Mouse (Mus musculus) midbrain, embryonic 15.5 days (tissue): ENCODE results near the gene Dab2ip. TPM values are rescaled to one million over a fixed set of nuclear protein-coding genes. Genes with fewer than 3 reads are reported as not detected.

Experiments used
- ATAC-seq: fragments of 200-750 bp; cut with Nextera tagmentation; replicated peaks from 2 replicates; pipeline ENCODE4 v1.8.0; 2017; ENCODE audit warnings: moderate TSS enrichment
- H3K27ac ChIP-seq: fragments of 300-500 bp; sonication (generic); 2 replicates; pipeline ENCODE4 v1.5.1; 2015; ENCODE audit warnings: mild to moderate bottlenecking, inconsistent platforms
- H3K27me3 ChIP-seq: fragments of 300-500 bp; sonication (generic); replicated peaks from 2 replicates; pipeline ENCODE4 v1.6.1; 2015; ENCODE audit warnings: inconsistent platforms
- H3K36me3 ChIP-seq: fragments of 300-500 bp; sonication (generic); replicated peaks from 2 replicates; pipeline ENCODE4 v1.6.1; 2015; ENCODE audit warnings: inconsistent platforms
- H3K4me1 ChIP-seq: fragments of 300-500 bp; sonication (generic); 2 replicates; pipeline ENCODE4 v1.6.1; 2015; ENCODE audit warnings: inconsistent platforms
- H3K4me2 ChIP-seq: fragments of 300-500 bp; sonication (generic); 2 replicates; pipeline ENCODE4 v1.6.1; 2015; ENCODE audit warnings: inconsistent platforms, mild to moderate bottlenecking, moderate library complexity
- H3K4me3 ChIP-seq: fragments of 300-500 bp; sonication (generic); 2 replicates; pipeline ENCODE4 v1.5.1; 2015; ENCODE audit warnings: mild to moderate bottlenecking, inconsistent platforms
- H3K9ac ChIP-seq: fragments of 300-500 bp; sonication (generic); 2 replicates; pipeline ENCODE4 v1.6.1; 2015; ENCODE audit warnings: mild to moderate bottlenecking, inconsistent platforms
- H3K9me3 ChIP-seq: fragments of 300-500 bp; sonication (generic); 2 replicates; pipeline ENCODE4 v1.6.1; 2016; ENCODE audit warnings: inconsistent platforms
- WGBS: fragments of 180-500 bp; shearing (Covaris S2); methylation state at CpG from one replicate; pipeline ENCODE4 v1.1.7; 2015; ENCODE audit warnings: mixed read lengths; 5-methylcytosine and 5-hydroxymethylcytosine counted together
- polyA plus RNA-seq: library from polyadenylated mRNA; unstranded; fragments of >200 nt; fragmentation: Nextera tagmentation; extraction: Ambion mirVana; gene quantifications from 2 replicates; pipeline ENCODE4 v1.2.1, GENCODE M21; 2015

Dab2ip gene
- polyA plus RNA-seq, 1 experiment from 2014 or later = 79.7 TPM

GRCm38 (mm10) chr2:35621225-35621519 is 63.1 kb downstream of the Dab2ip start:
- no peaks in the 10 kb centered on the region for H3K36me3 ChIP-seq
- H3K9me3 ChIP-seq = no peaks in the 10 kb centered on the region
- H3K4me2 ChIP-seq = no peak overlapping the region; the same call in 1 of the 2 replicates
- H3K27ac ChIP-seq = no peak overlapping the region
- 83% methylated on average over 2 of the region's 2 CpGs for WGBS
- H3K4me1 ChIP-seq = peaks cover 29% of the 10 kb centered on the region
- no peak overlapping the region for H3K9ac ChIP-seq
- no peak for ATAC-seq
- no peak overlapping the region for H3K4me3 ChIP-seq
- no peaks in the 10 kb centered on the region for H3K27me3 ChIP-seq

GRCm38 (mm10) chr2:35621796-35622195 is 63.7 kb downstream of the Dab2ip start:
- Histone ChIP-seq H3K4me3 (peak overlapping the region; percentile 48), H3K4me2 (peak overlapping the region; percentile 94), H3K27ac (no peak overlapping the region), H3K9me3 (no peaks in the 10 kb centered on the region), H3K4me1 (peaks cover 31% of the 10 kb centered on the region), H3K36me3 (no peaks in the 10 kb centered on the region), H3K27me3 (no peaks in the 10 kb centered on the region), H3K9ac (peak overlapping the region; percentile 53)
- ATAC-seq = peak; percentile 73
- under 1% methylated on average over 33 of the region's 41 CpGs for WGBS

- Histone ChIP-seq H3K9me3 (no peaks in the 10 kb centered on the region), H3K4me3 (peak overlapping the region; percentile 48), H3K27me3 (no peaks in the 10 kb centered on the region), H3K36me3 (no peaks in the 10 kb centered on the region), H3K9ac (peak overlapping the region; percentile 53), H3K4me2 (peak overlapping the region; percentile 94), H3K27ac (no peak overlapping the region), H3K4me1 (peaks cover 38% of the 10 kb centered on the region)
- WGBS = 7% methylated on average over 20 of the region's 20 CpGs
- ATAC-seq = peak; percentile 26; the same call in 1 of the 2 replicates
Observed at GRCm38 (mm10) chr2:35622261-35623103, 64.4 kb downstream of the Dab2ip start.

GRCm38 (mm10) chr2:35623104-35623377 is 65.0 kb downstream of the Dab2ip start:
- Histone ChIP-seq H3K27me3 (no peaks in the 10 kb centered on the region), H3K9me3 (no peaks in the 10 kb centered on the region), H3K4me3 (no peak overlapping the region), H3K27ac (no peak overlapping the region), H3K4me1 (peaks cover 44% of the 10 kb centered on the region), H3K36me3 (no peaks in the 10 kb centered on the region), H3K4me2 (peak overlapping the region; percentile 94), H3K9ac (no peak overlapping the region)
- WGBS = 41% methylated on average over 4 of the region's 4 CpGs
- ATAC-seq = no peak

- no peak for ATAC-seq
- Histone ChIP-seq H3K4me2 (peak overlapping the region; percentile 94; the same call in 1 of the 2 replicates), H3K27ac (no peak overlapping the region), H3K9ac (no peak overlapping the region), H3K36me3 (no peaks in the 10 kb centered on the region), H3K4me3 (no peak overlapping the region), H3K4me1 (peaks cover 49% of the 10 kb centered on the region), H3K27me3 (no peaks in the 10 kb centered on the region), H3K9me3 (no peaks in the 10 kb centered on the region)
- WGBS = 38% methylated on average over 12 of the region's 12 CpGs
Observed at GRCm38 (mm10) chr2:35623431-35624148, 65.5 kb downstream of the Dab2ip start.

- H3K36me3 ChIP-seq = no peaks in the 10 kb centered on the region
- WGBS = 73% methylated on average over 5 of the region's 5 CpGs
- H3K27me3 ChIP-seq = no peaks in the 10 kb centered on the region
- H3K9ac ChIP-seq = no peak overlapping the region
- peaks cover 50% of the 10 kb centered on the region for H3K4me1 ChIP-seq
- no peak for ATAC-seq
- H3K27ac ChIP-seq = no peak overlapping the region
- no peak overlapping the region for H3K4me2 ChIP-seq
- no peak overlapping the region for H3K4me3 ChIP-seq
- H3K9me3 ChIP-seq = no peaks in the 10 kb centered on the region
Observed at GRCm38 (mm10) chr2:35624380-35625006, 66.4 kb downstream of the Dab2ip start.

- Histone ChIP-seq H3K9me3 (no peaks in the 10 kb centered on the region), H3K9ac (no peak overlapping the region)
- no peak for ATAC-seq
Observed at GRCm38 (mm10) chr2:35625007-35625380, 66.9 kb downstream of the Dab2ip start.

GRCm38 (mm10) chr2:35625526-35625925 is 67.5 kb downstream of the Dab2ip start:
- H3K9ac ChIP-seq = no peak overlapping the region
- peaks cover 44% of the 10 kb centered on the region for H3K4me1 ChIP-seq
- H3K27ac ChIP-seq = no peak overlapping the region
- no peak overlapping the region for H3K4me2 ChIP-seq
- no peaks in the 10 kb centered on the region for H3K27me3 ChIP-seq
- H3K4me3 ChIP-seq = no peak overlapping the region
- H3K36me3 ChIP-seq = no peaks in the 10 kb centered on the region
- 81% methylated on average over 6 of the region's 6 CpGs for WGBS
- ATAC-seq = no peak
- no peaks in the 10 kb centered on the region for H3K9me3 ChIP-seq

More at GRCm38 (mm10) chr2:35625007-35625380, 66.9 kb downstream of the Dab2ip start:
- Histone ChIP-seq H3K36me3 (no peaks in the 10 kb centered on the region), H3K4me3 (no peak overlapping the region), H3K4me2 (no peak overlapping the region), H3K4me1 (peaks cover 45% of the 10 kb centered on the region), H3K27me3 (no peaks in the 10 kb centered on the region), H3K27ac (no peak overlapping the region)
- 95% methylated on average over 6 of the region's 6 CpGs for WGBS

GRCm38 (mm10) chr2:35626181-35626727 is 68.2 kb downstream of the Dab2ip start:
- no peak overlapping the region for H3K27ac ChIP-seq
- H3K4me1 ChIP-seq = peaks cover 44% of the 10 kb centered on the region

GRCm38 (mm10) chr2:35627298-35627898 is 69.3 kb downstream of the Dab2ip start:
- Histone ChIP-seq H3K27ac (peak overlapping the region; percentile 59), H3K36me3 (no peaks in the 10 kb centered on the region), H3K4me1 (peaks cover 33% of the 10 kb centered on the region), H3K27me3 (no peaks in the 10 kb centered on the region), H3K4me3 (no peak overlapping the region), H3K4me2 (no peak overlapping the region), H3K9me3 (no peaks in the 10 kb centered on the region), H3K9ac (no peak overlapping the region)
- WGBS = 41% methylated on average over 11 of the region's 11 CpGs
- peak; percentile 51 for ATAC-seq

More at GRCm38 (mm10) chr2:35626181-35626727, 68.2 kb downstream of the Dab2ip start:
- H3K4me3 ChIP-seq = no peak overlapping the region
- WGBS = 77% methylated on average over 9 of the region's 9 CpGs
- no peak overlapping the region for H3K9ac ChIP-seq
- ATAC-seq = no peak
- H3K9me3 ChIP-seq = no peaks in the 10 kb centered on the region
- no peak overlapping the region for H3K4me2 ChIP-seq
- H3K36me3 ChIP-seq = no peaks in the 10 kb centered on the region
- no peaks in the 10 kb centered on the region for H3K27me3 ChIP-seq

- Histone ChIP-seq H3K27ac (peak overlapping the region; percentile 59), H3K9me3 (no peaks in the 10 kb centered on the region), H3K36me3 (no peaks in the 10 kb centered on the region), H3K4me2 (no peak overlapping the region), H3K9ac (no peak overlapping the region), H3K4me1 (peaks cover 28% of the 10 kb centered on the region), H3K4me3 (no peak overlapping the region), H3K27me3 (no peaks in the 10 kb centered on the region)
- 0 out of 2 replicates have a peak, but pooled peaks have one; percentile 1 for ATAC-seq
- WGBS = 31% methylated on average over 7 of the region's 7 CpGs
Observed at GRCm38 (mm10) chr2:35628052-35628451, 70.0 kb downstream of the Dab2ip start.

GRCm38 (mm10) chr2:35628656-35629055 is 70.6 kb downstream of the Dab2ip start:
- Histone ChIP-seq H3K27me3 (no peaks in the 10 kb centered on the region), H3K9me3 (no peaks in the 10 kb centered on the region), H3K27ac (no peak overlapping the region; the same call in 1 of the 2 replicates), H3K9ac (no peak overlapping the region), H3K4me1 (peaks cover 25% of the 10 kb centered on the region), H3K4me3 (no peak overlapping the region), H3K36me3 (no peaks in the 10 kb centered on the region), H3K4me2 (no peak overlapping the region)
- 85% methylated on average over 4 of the region's 4 CpGs for WGBS
- ATAC-seq = no peak
